Mouse (Mus musculus) MN1 (cell line): ENCODE data around the gene Gm3139.
"Not testable (repeated sequence)": the region's sequence is repeated elsewhere in the genome, so short reads cannot be mapped to it uniquely, and the experiment has no call there.

Source experiments
- DNase-seq: peaks from one replicate; pipeline ENCODE4 v3.0.0-alpha.2; 2016; ENCODE audit warnings: low spot score

Gm3139 gene

GRCm38 (mm10) chr5:94525987-94526386, at the start of gene Gm3139:
TSS of gene Gm3139 (plus strand) at chr5:94526287.
- not testable (repeated sequence) for DNase-seq
